Mouse (Mus musculus): ENCODE measurements around the gene Dnhd1.
"Not testable (repeated sequence)": the region's sequence is repeated elsewhere in the genome, so short reads cannot be mapped to it uniquely, and the experiment has no call there.

The Dnhd1 gene

GRCm38 (mm10) chr7:105640233-105640893 lies 10.3 kb upstream of the Dnhd1 start, which contains the start of the genes Arfip2 and Gm45799:
Gene Arfip2 (minus strand): TSS chr7:105640416.
Gene Gm45799 (plus strand): TSS chr7:105640552.
- peak; percentile 95 to 98 for DNase-seq (ENCODE audit: low spot score in 2 of 2)

DNA sequence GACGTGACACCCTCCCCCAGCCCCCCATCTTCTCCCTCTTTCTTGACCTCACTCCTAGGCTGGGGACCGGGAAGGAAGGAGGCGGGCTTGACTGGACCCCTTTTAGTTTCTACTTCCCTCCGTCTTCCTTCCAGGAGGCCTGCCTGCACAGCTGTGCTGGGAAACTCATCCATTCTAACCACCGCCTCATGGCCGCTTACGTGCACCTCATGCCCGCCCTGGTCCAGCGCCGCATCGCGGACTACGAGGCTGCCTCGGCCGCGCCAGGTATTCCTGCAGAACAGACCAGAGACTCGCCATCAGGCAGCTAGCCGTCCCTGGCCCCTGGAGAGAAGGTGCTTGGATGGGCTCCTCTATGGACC lies 9.8 kb upstream of the Dnhd1 start:
- no peak for DNase-seq (ENCODE audit: low spot score in 2 of 2)

GRCm38 (mm10) chr7:105641936-105642335 lies 8.7 kb upstream of the Dnhd1 start:
- no peak for DNase-seq (ENCODE audit: low spot score in 2 of 2)

- DNase-seq (ENCODE audit: low spot score in 2 of 2), result no peak
These were observed 35.0 kb downstream of the Dnhd1 start for GRCm38 (mm10) chr7:105685541-105686197.

DNA sequence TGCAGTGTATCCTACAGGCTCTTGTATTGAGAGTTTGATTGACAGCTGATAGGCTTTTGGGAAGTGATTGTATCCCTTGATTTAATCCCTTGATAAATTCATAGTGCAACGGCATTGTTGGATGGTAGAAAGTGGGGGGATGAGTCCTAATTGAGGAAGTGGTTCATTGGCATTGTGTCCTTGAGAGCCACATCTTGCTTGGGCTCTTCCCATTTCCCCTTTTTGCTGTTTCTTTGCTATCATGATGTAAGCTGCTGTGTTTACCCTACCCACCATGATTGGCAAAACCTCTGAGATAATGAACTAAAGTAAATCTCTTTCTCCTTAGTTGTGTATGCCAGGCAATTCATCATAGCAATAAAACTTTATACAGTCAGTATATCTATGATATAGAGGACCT lies 40.2 kb downstream of the Dnhd1 start:
- DNase-seq (ENCODE audit: low spot score in 2 of 2), result peak in 1 of 2 experiments; percentile 10

GRCm38 (mm10) chr7:105703184-105703583 lies 52.6 kb downstream of the Dnhd1 start:
- no peak for DNase-seq (ENCODE audit: low spot score in 2 of 2)

DNA sequence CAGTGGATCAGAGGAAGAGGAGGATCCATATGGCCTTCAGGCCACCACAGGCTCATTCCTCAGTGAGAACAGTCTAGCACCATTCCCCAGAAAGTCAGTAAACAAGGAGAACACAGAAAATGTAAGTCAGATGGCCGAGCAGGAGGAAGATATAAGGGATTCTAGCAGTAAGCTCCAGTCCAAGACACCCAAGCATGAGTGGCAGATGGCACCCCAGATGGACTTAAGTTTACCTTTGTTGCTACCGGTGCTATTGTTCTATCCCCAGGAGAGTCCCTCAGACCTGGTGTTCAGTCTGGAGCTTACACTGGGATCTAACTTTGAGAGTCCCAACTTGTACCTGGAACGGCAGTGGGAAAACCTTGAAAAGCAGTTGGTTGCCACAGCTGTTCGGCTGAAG lies 53.2 kb downstream of the Dnhd1 start:
- DNase-seq (ENCODE audit: low spot score in 2 of 2), result no peak

GRCm38 (mm10) chr7:105708733-105709132 lies 58.1 kb downstream of the Dnhd1 start:
- DNase-seq (ENCODE audit: low spot score in 2 of 2), result no peak

DNA sequence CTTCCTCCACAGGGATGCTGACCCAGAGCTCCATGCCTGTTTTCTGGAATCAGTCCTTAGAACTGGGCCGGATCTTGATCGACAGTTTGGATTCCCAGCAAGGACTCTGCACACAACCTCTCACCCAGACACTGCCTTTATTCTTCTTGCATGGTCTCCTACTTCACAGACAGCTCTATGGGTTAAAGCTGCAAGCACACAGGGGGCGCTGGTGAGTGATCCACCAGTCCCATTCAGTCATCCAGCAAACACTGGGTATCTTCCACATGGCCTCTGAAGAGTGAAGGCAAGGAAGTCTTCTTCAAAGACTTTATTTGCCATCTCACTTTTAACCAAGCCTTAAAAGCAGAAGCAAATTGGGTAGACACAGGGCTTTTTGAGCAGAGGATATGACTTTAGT lies 64.7 kb downstream of the Dnhd1 start:
- no peak for DNase-seq (ENCODE audit: low spot score in 2 of 2)

GRCm38 (mm10) chr7:105721916-105722315 lies 71.3 kb downstream of the Dnhd1 start:
- no peak for DNase-seq (ENCODE audit: low spot score in 2 of 2)

DNA sequence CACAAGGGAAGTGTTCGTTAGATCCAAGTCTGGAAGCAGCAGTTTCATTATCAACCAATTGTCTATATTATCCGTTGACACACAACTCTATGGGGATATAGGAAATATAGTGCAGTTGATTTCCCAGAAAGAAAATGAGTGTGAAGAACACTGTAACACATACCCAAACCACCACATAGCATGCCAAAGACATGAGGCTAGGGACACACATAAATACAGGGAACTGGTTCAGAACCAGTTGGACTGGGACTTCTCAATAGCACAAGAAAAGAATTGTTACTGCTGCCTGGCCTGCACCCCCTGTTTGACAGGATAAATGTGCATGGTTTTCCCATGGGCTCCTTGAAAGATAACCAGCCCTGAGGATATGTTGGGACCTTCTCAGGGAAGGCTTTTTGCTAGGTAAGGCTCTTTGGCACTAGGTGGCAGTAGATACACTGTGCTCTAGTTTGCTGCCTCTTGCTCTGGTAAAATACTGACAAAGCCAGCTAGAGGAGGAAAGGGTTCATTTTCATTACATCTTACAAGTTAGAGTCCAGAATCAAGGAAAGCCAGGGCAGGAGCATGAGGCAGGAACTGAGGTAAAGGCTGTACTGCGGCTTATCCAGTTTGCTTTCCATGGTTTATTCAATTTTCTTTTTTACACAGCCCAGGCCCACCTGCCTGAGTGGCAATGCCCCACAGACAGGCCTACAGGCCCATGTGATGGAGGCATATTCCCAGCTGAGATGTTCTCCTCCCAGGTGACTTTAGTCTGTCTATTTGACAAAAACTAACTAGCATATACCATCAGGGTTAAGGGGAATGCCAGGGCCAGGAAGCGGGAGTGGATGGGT lies 75.7 kb downstream of the Dnhd1 start:
- DNase-seq (ENCODE audit: low spot score in 2 of 2), result peak in 1 of 2 experiments; percentile 68

GRCm38 (mm10) chr7:105726980-105727325 lies 76.3 kb downstream of the Dnhd1 start:
- DNase-seq (ENCODE audit: low spot score in 2 of 2), result no peak

DNA sequence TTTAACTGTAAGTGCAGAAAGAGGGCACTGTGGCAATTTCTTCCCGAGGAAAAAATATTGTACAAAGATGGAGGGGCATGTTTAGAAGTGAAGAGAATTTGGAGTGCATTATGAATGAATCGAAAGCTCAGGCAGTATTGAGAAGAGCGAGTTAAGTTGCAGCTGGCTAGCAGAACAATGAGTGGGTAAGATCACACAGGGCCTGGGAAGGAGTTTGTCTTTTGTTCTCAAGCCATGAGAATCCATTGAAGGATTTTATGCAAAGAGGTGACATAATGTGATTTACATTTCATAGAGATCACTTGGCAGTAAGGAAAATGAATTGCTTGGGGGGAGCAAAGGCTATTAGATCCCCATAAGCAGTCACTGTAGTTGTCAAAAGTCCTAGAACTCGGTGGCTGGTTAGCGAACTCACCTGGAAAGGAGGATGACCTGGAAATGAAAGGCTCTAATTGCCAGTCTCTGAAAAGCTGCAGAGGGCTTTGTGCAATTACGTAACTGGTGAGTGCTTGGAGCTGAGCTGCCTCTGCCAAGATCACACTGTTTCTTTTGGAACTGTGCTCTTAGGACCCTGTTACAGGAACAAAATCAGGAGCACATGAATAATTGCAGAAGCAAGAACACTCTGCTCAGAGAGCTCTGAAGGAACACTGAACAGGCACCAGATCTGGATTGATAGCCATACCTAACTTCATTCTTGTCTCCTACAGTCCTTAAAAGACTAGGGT lies 78.2 kb downstream of the Dnhd1 start:
- DNase-seq (ENCODE audit: low spot score in 2 of 2), result peak; percentile 47 to 48

- DNase-seq (ENCODE audit: low spot score in 2 of 2), result no peak
These were observed 83.2 kb downstream of the Dnhd1 start for GRCm38 (mm10) chr7:105733836-105734235.

GRCm38 (mm10) chr7:105734826-105735225 lies 84.2 kb downstream of the Dnhd1 start:
- no peak for DNase-seq (ENCODE audit: low spot score in 2 of 2)

DNA sequence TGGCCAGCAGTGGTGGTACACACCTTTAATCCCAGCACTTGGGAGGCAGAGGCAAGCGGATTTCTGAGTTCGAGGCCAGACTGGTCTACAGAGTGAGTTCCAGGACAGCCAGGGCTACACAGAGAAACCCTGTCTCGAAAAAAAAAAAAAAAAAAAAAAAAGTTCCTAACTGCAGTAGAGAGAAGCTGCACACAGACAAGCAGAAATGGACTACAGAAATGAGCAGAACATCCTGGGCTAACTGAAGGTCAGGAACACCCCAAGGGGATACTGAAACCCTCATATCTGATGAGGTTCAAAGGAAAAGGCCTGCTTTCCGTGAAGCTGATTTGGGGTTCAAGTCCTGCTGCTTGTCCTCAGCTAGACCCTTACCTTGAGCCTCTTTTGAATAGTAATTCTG lies 84.8 kb downstream of the Dnhd1 start:
- DNase-seq (ENCODE audit: low spot score in 2 of 2), result not testable (repeated sequence)

- peak; percentile 96 for DNase-seq (ENCODE audit: low spot score in 2 of 2)
These were observed 85.8 kb downstream of the Dnhd1 start, which contains the start of gene Ilk for GRCm38 (mm10) chr7:105736264-105736901. Gene Ilk (plus strand): TSS chr7:105736592.

- peak; percentile 49 to 61 for DNase-seq (ENCODE audit: low spot score in 2 of 2)
These were observed 86.4 kb downstream of the Dnhd1 start, which contains the start of gene Rrp8 for GRCm38 (mm10) chr7:105736911-105737521. Gene Rrp8 (minus strand): TSS chr7:105737385.

DNA sequence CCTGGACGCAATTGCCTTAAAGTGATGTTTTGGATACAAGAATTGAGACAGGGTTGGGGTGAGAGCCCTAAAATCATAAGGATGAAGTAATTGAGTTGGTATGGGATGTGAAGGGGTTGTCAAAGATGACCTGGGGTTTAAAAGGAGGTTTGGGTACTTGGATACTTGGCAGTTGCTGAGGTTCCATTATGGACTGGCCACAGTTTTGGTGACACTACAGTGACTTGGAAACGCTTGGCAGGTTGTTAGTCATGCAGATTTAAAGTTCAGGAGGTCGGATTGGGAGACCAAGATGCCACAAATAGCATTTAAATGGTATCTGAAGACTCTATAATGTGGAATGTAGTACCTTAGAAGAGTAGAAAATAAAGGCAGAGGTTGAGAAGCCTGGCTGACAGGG lies 87.0 kb downstream of the Dnhd1 start:
- no peak for DNase-seq (ENCODE audit: low spot score in 2 of 2)

GRCm38 (mm10) chr7:105738286-105738685 lies 87.7 kb downstream of the Dnhd1 start:
- DNase-seq (ENCODE audit: low spot score in 2 of 2), result no peak

DNA sequence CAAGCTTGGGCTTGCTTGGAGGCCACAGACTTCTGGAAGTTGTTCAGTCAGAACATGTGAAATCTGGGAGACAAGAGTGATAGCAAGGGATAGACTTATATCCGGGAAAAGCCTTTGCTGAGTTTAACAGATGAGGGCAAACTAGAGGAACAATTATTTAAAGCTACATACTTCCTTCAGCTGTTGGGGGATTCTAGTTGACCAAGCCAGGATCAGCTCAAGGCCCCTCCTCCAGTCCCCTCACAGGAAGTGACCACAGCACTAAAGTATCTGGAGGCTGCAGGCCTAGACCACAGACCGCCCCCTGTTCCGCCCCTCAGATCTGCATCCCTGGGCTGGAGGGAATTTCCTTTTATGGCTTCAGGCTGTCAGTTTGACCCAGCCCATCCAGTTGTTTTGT lies 88.3 kb downstream of the Dnhd1 start:
- DNase-seq (ENCODE audit: low spot score in 2 of 2), result peak; percentile 88 to 93
